Mouse (Mus musculus) C2C12 (cell line): ENCODE data around the gene Ptgds.

Source experiments
- CTCF ChIP-seq: IDR thresholded peaks from one replicate; pipeline ENCODE4 v1.5.1; 2011; ENCODE audit not compliant: control insufficient read depth, insufficient read depth, insufficient read length
- MAX ChIP-seq: IDR thresholded peaks from one replicate; pipeline ENCODE4 v1.6.1; 2011; ENCODE audit warnings: mild to moderate bottlenecking, control low read depth
- MYOD1 ChIP-seq: IDR thresholded peaks from one replicate; pipeline ENCODE4 v1.6.1; 2011; ENCODE audit warnings: low read depth; ENCODE audit not compliant: control insufficient read depth, insufficient read length
- USF1 ChIP-seq: IDR thresholded peaks from one replicate; pipeline ENCODE4 v1.6.1; 2011; ENCODE audit warnings: low read depth, mild to moderate bottlenecking, control low read depth, moderate library complexity

GRCm38 (mm10) chr2:25460551-25461309 lies 9.1 kb downstream of the Ptgds start, which contains the start of gene Paxx:
- TF ChIP-seq MAX (no peak), CTCF (no peak), MYOD1 (peak; percentile 80), USF1 (no peak)
